In the genomic region with DNA sequence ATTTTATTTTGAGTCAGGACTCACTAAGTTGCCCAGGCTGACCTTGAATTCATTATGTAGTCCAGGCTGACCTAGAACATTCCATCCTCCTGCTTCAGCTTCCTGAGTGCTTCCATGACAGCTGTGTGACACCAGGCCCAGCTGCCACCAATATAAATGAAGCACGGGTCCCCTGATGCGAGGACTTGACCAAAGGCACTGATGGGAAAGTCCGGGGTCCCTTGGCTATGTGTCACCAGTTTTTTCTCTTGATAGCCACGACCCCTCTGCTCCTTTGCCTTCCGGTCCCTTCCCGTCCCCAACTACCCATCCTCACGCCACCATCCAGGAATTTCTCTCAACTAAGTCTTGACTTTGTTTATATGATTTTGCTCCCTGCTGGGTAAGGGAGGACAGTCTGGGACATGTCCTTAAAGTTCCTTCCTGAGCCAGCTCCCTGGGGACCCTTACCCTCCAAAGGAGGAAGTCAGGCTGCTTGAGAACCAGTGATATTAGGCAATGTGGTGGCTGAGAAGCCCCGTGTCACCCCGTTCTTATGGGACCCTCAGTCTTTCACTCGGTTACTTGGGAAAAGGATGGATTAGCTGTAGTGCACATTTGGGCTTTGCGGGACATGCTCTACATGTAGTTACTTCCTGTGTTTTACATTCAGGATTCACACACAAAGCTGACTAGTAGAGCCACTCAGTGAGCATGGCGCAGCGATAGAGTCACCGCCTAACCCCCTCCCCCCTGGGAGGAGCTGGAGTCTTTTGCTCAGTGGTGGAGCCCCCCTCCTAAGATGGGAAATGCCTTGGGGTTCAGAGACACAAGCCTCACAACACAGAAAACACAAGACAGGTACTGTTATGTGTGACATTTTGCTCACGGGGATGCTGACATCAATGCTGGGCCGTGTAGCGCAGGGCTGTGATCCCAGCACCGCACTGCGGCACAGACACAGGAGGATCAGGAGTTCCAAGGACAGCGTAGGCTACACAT, we compare ENCODE assay signal across 8 mouse cellular contexts. TPM values are rescaled to one million over a fixed set of nuclear protein-coding genes. Genes with fewer than 3 reads are reported as not detected.
DNase-seq lines count a peak whose midpoint lies in the region; ATAC-seq lines count a peak whose summit lies in the region.

No protein-coding gene starts in this region.

- H3K9ac ChIP-seq in neural tube, embryonic 11.5 days (ENCODE audit: low read length), result peak overlapping the region; percentile 64
- peak overlapping the region; percentile 61 for H3K9ac ChIP-seq in forebrain, embryonic 12.5 days
- peak overlapping the region; percentile 85 for H3K9ac ChIP-seq in hindbrain, embryonic 13.5 days

- intact Hi-C loops in left cerebral cortex, postnatal 10 days (cut with DNase I), result no loop called here

- H3K27me3 ChIP-seq in neural tube, embryonic 11.5 days (ENCODE audit: control insufficient read depth, insufficient read depth, low read length), result no peaks in the 10 kb centered on the region
- no peaks in the 10 kb centered on the region for H3K27me3 ChIP-seq in forebrain, embryonic 12.5 days
- no peaks in the 10 kb centered on the region for H3K27me3 ChIP-seq in hindbrain, embryonic 13.5 days

- H3K4me1 ChIP-seq in neural tube, embryonic 11.5 days (ENCODE audit: control insufficient read depth, insufficient read depth, low read length), result peaks cover 10% of the 10 kb centered on the region
- H3K4me1 ChIP-seq in forebrain, embryonic 12.5 days, result peaks cover 24% of the 10 kb centered on the region
- H3K4me1 ChIP-seq in hindbrain, embryonic 13.5 days (replicated peaks), result peaks cover 26% of the 10 kb centered on the region

- no peaks in the 10 kb centered on the region; the same call in 1 of the 2 replicates for H3K36me3 ChIP-seq in neural tube, embryonic 11.5 days (ENCODE audit: control insufficient read depth, insufficient read depth, low read length)
- peaks cover 16% of the 10 kb centered on the region for H3K36me3 ChIP-seq in forebrain, embryonic 12.5 days (replicated peaks)
- peaks cover 15% of the 10 kb centered on the region for H3K36me3 ChIP-seq in hindbrain, embryonic 13.5 days

- peak overlapping the region; percentile 82 for H3K27ac ChIP-seq in neural tube, embryonic 11.5 days (ENCODE audit: low read depth, low read length)
- peak overlapping the region; percentile 100 for H3K27ac ChIP-seq in forebrain, embryonic 12.5 days
- H3K27ac ChIP-seq in hindbrain, embryonic 13.5 days, result peak overlapping the region; percentile 99

- peak overlapping the region; percentile 81 for H3K4me2 ChIP-seq in neural tube, embryonic 11.5 days (ENCODE audit: low read depth)
- H3K4me2 ChIP-seq in forebrain, embryonic 12.5 days, result peak overlapping the region; percentile 91
- peak overlapping the region; percentile 86 for H3K4me2 ChIP-seq in hindbrain, embryonic 13.5 days

- 18% methylated on average over 20 of the region's 20 CpGs for WGBS in neural tube, embryonic 11.5 days
- 21% methylated on average over 20 of the region's 20 CpGs for WGBS in forebrain, embryonic 12.5 days
- WGBS in hindbrain, embryonic 13.5 days, result 18% methylated on average over 20 of the region's 20 CpGs

- H3K9me3 ChIP-seq in neural tube, embryonic 11.5 days (ENCODE audit: control insufficient read depth, low read length), result no peaks in the 10 kb centered on the region
- no peaks in the 10 kb centered on the region for H3K9me3 ChIP-seq in forebrain, embryonic 12.5 days
- H3K9me3 ChIP-seq in hindbrain, embryonic 13.5 days, result no peaks in the 10 kb centered on the region

- DNase-seq in neural tube, embryonic 11.5 days (ENCODE audit: low spot score), result no peak
- no peak for DNase-seq in neural tube, embryonic 10.5 days (ENCODE audit: extremely low spot score, low spot score)
- peak; percentile 42 to 75 for DNase-seq in left cerebral cortex, postnatal 10 days (ENCODE audit: extremely low spot score in 1 of 2, low spot score in 2 of 2)
- peak; percentile 25 for DNase-seq in mesoderm, embryonic 11.5 days (ENCODE audit: low read depth, low spot score)
- peak; percentile 68 for DNase-seq in thymus, postnatal 0 days (ENCODE audit: low spot score)

- ATAC-seq in neural tube, embryonic 11.5 days (ENCODE audit: insufficient read depth, low FRiP score, low TSS enrichment), result peak; percentile 8; the same call in 1 of the 2 replicates
- ATAC-seq in cerebellum, adult (ENCODE audit: insufficient number of reproducible peaks, low FRiP score, low TSS enrichment), result peak; percentile 12; the same call in 1 of the 2 replicates
- ATAC-seq in forebrain, embryonic 12.5 days (ENCODE audit: low FRiP score), result peak; percentile 30
- ATAC-seq in hindbrain, embryonic 13.5 days (ENCODE audit: low FRiP score), result peak; percentile 37

- peak overlapping the region; percentile 58 for H3K4me3 ChIP-seq in neural tube, embryonic 11.5 days (ENCODE audit: low read depth, low read length)
- peak overlapping the region; percentile 64 for H3K4me3 ChIP-seq in forebrain, embryonic 12.5 days (replicated peaks)
- peak overlapping the region; percentile 64 for H3K4me3 ChIP-seq in hindbrain, embryonic 13.5 days

RNA-seq across cellular contexts. Expression of a gene that starts 1.0 kb away (rescaled TPM):
- 43.7 and 45.9 TPM in 2 replicates for polyA plus RNA-seq in neural tube, embryonic 11.5 days (2014; fragmentation: Nextera tagmentation; extraction: Ambion mirVana)
- 45.5 and 48.3 TPM in 2 replicates for polyA plus RNA-seq in forebrain, embryonic 12.5 days (2016; fragmentation: Nextera tagmentation; extraction: Ambion mirVana)
- polyA plus RNA-seq in hindbrain, embryonic 13.5 days (2015; fragmentation: Nextera tagmentation; extraction: Ambion mirVana), result 36.9 and 37.1 TPM in 2 replicates
- 10 to 100 TPM; 36.6 to 38.0 TPM for total RNA-seq in left cerebral cortex, postnatal 10 days (2021)
- polyA plus RNA-seq in thymus, postnatal 0 days (2015; fragmentation: Nextera tagmentation; extraction: Ambion mirVana), result 25.4 and 25.7 TPM in 2 replicates

RNA-seq across cellular contexts. Expression of a gene that starts 14.8 kb away (rescaled TPM):
- 2.4 and 2.6 TPM in 2 replicates for polyA plus RNA-seq in neural tube, embryonic 11.5 days (2014; fragmentation: Nextera tagmentation; extraction: Ambion mirVana)
- 1.6 and 1.7 TPM in 2 replicates for polyA plus RNA-seq in forebrain, embryonic 12.5 days (2016; fragmentation: Nextera tagmentation; extraction: Ambion mirVana)
- polyA plus RNA-seq in hindbrain, embryonic 13.5 days (2015; fragmentation: Nextera tagmentation; extraction: Ambion mirVana), result 1.8 and 2.3 TPM in 2 replicates
- 1 to 10 TPM; 4.8 to 5.0 TPM for total RNA-seq in left cerebral cortex, postnatal 10 days (2021)
- 0.69 and 0.80 TPM in 2 replicates for polyA plus RNA-seq in thymus, postnatal 0 days (2015; fragmentation: Nextera tagmentation; extraction: Ambion mirVana)

RNA-seq across cellular contexts. Expression of a gene that starts 44.5 kb away (rescaled TPM):
- polyA plus RNA-seq in neural tube, embryonic 11.5 days (2014; fragmentation: Nextera tagmentation; extraction: Ambion mirVana), result 54.6 and 57.6 TPM in 2 replicates
- polyA plus RNA-seq in forebrain, embryonic 12.5 days (2016; fragmentation: Nextera tagmentation; extraction: Ambion mirVana), result 42.4 and 43.0 TPM in 2 replicates
- polyA plus RNA-seq in hindbrain, embryonic 13.5 days (2015; fragmentation: Nextera tagmentation; extraction: Ambion mirVana), result 38.5 and 39.7 TPM in 2 replicates
- total RNA-seq in left cerebral cortex, postnatal 10 days (2021), result 10 to 100 TPM; 23.1 to 23.5 TPM
- 74.3 and 75.3 TPM in 2 replicates for polyA plus RNA-seq in thymus, postnatal 0 days (2015; fragmentation: Nextera tagmentation; extraction: Ambion mirVana)

RNA-seq across cellular contexts. Expression of a gene that starts 50.9 kb away (rescaled TPM):
- 1.3 and 2.0 TPM in 2 replicates for polyA plus RNA-seq in neural tube, embryonic 11.5 days (2014; fragmentation: Nextera tagmentation; extraction: Ambion mirVana)
- 5.8 and 6.5 TPM in 2 replicates for polyA plus RNA-seq in forebrain, embryonic 12.5 days (2016; fragmentation: Nextera tagmentation; extraction: Ambion mirVana)
- polyA plus RNA-seq in hindbrain, embryonic 13.5 days (2015; fragmentation: Nextera tagmentation; extraction: Ambion mirVana), result 6.6 and 8.2 TPM in 2 replicates
- total RNA-seq in left cerebral cortex, postnatal 10 days (2021), result 100 to 1,000 TPM; 202 to 211 TPM
- polyA plus RNA-seq in thymus, postnatal 0 days (2015; fragmentation: Nextera tagmentation; extraction: Ambion mirVana), result 5.7 and 6.1 TPM in 2 replicates

RNA-seq across cellular contexts. Expression of a gene that starts 52.8 kb away (rescaled TPM):
- not detected in 2 replicates for polyA plus RNA-seq in neural tube, embryonic 11.5 days (2014; fragmentation: Nextera tagmentation; extraction: Ambion mirVana)
- polyA plus RNA-seq in forebrain, embryonic 12.5 days (2016; fragmentation: Nextera tagmentation; extraction: Ambion mirVana), result 0.19 TPM in 1 of 2 replicates, not detected in the other
- polyA plus RNA-seq in hindbrain, embryonic 13.5 days (2015; fragmentation: Nextera tagmentation; extraction: Ambion mirVana), result 0.49 and 0.69 TPM in 2 replicates
- under 1 TPM; 0.34 to 0.49 TPM for total RNA-seq in left cerebral cortex, postnatal 10 days (2021)
- polyA plus RNA-seq in thymus, postnatal 0 days (2015; fragmentation: Nextera tagmentation; extraction: Ambion mirVana), result 0.27 and 0.30 TPM in 2 replicates

Comparison
In these comparisons a context has a peak if more than half of its experiments do, and no peak if none do; other contexts are left out.
1. DNase-seq: peak in left cerebral cortex, postnatal 10 days (2 of 2), mesoderm, embryonic 11.5 days (single experiment) and thymus, postnatal 0 days (single experiment); none in neural tube, embryonic 11.5 days (single experiment) and neural tube, embryonic 10.5 days (single experiment).
2. Peak in every context shown above with its lines, with median percentiles within 50 percentile points of each other: ATAC-seq, H3K27ac ChIP-seq, H3K4me2 ChIP-seq, H3K4me3 ChIP-seq and H3K9ac ChIP-seq.